Comparison of ENCODE assay signal across 21 mouse cellular contexts in genomic region chr5:150146612-150147011, GRCm38 (mm10).
"Had no signal": no experiment of that assay in that cellular context is flagged by ENCODE, and none has a peak within 500 bp of the region (broad histone marks: within the 10 kb centered on the region; RNA-seq: fewer than 3 reads in every experiment).

No protein-coding gene starts in this region.

- H3K9me3 ChIP-seq: lung, embryonic 15.5 days; megakaryocyte, embryonic 14.5 days; midbrain, embryonic 13.5 days; midbrain, embryonic 15.5 days; neural tube, embryonic 13.5 days; neural tube, embryonic 15.5 days had no signal

- H3K4me3 ChIP-seq: lung, embryonic 15.5 days; megakaryocyte, embryonic 14.5 days; midbrain, embryonic 13.5 days; midbrain, embryonic 15.5 days; myocyte; neural tube, embryonic 13.5 days; neural tube, embryonic 15.5 days had no signal

- H3K36me3 ChIP-seq: lung, embryonic 15.5 days; midbrain, embryonic 13.5 days; midbrain, embryonic 15.5 days; neural tube, embryonic 13.5 days; neural tube, embryonic 15.5 days had no signal

- H3K27me3 ChIP-seq: lung, embryonic 15.5 days; megakaryocyte, embryonic 14.5 days; midbrain, embryonic 13.5 days; midbrain, embryonic 15.5 days; neural tube, embryonic 13.5 days; neural tube, embryonic 15.5 days had no signal

- DNase-seq: lung, adult 2 months; lung, postnatal 14 days; lung, postnatal 36 days; retina, postnatal 1 day; right cerebral cortex, adult 18-20 months; right cerebral cortex, postnatal 25 days; right cerebral cortex, postnatal 4 days; spleen, adult 18-20 months; thymus, adult 2 months; thymus, postnatal 25 days; thymus, postnatal 4 days had no signal

- H3K4me1 ChIP-seq: neural tube, embryonic 13.5 days; neural tube, embryonic 15.5 days had no signal

- H3K9ac ChIP-seq: lung, embryonic 15.5 days; midbrain, embryonic 13.5 days; midbrain, embryonic 15.5 days; neural tube, embryonic 13.5 days; neural tube, embryonic 15.5 days had no signal

- H3K4me2 ChIP-seq: lung, embryonic 15.5 days; midbrain, embryonic 11.5 days; midbrain, embryonic 13.5 days; midbrain, embryonic 15.5 days; neural tube, embryonic 13.5 days; neural tube, embryonic 15.5 days had no signal

- ATAC-seq: lung, postnatal 0 days; midbrain, embryonic 13.5 days; midbrain, embryonic 15.5 days had no signal

- H3K27ac ChIP-seq: lung, embryonic 15.5 days; macrophage; midbrain, embryonic 13.5 days; midbrain, embryonic 15.5 days; neural tube, embryonic 13.5 days; neural tube, embryonic 15.5 days had no signal
